ENCODE assay signal across 19 mouse cellular contexts in the genomic region with DNA sequence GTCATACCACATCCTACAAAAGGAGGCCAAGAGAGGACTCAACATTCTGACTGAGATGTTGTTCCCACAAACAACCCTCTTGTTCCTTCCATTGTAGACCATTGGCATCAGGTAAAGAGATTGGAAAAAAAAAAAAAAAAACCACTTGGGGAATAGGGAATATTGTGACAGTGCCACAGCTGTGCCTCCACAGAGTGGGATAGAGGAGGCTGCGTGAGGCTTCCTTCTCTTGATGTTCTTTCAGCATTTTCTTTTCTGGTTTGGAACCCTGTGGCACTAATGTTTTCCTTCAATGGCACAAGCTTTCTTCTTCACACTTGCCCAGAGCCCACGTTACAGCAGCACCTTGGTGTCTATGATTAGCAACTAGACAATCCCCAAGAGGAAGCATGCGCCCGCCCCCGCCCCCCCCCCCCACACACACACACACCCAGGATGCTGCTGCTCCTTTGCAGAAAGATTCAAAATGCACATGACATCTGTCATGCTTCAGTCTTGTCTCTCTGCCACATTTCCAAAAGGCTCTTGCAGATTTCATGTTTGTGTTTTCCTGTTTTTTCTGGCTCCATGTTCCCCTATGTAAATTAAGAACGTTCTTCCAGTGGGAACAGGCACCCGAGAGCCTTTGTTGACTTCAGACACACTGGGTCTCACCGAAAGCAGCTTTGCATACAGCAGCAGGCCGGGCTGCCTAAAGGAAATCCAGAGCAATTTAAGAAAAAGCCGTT.
DNase-seq lines count a peak whose midpoint lies in the region; ATAC-seq and TF ChIP-seq lines count a peak whose summit lies in the region.
"Had no signal": no experiment of that assay in that cellular context is flagged by ENCODE, and none has a peak within 500 bp of the region (broad histone marks: within the 10 kb centered on the region; RNA-seq: fewer than 3 reads in every experiment).

No protein-coding gene starts in this region.

- in situ Hi-C loops in CH12.LX (cut with MboI; ENCODE audit: low pct_ligation_motif_present, low pct_unique_long_range_greater_than_20kb, low sequenced_read_pairs), result no loop called here

- TF ChIP-seq CTCF in CH12.LX (conservative IDR thresholded peaks at IDR 0.05 in 1 of 2, IDR thresholded peaks at IDR 0.05 in 1 of 2; ENCODE audit: low read depth in 2 of 2, low read length in 2 of 2), result no peak

- no peak overlapping the region for H3K4me2 ChIP-seq in forebrain, embryonic 14.5 days (ENCODE audit: low read length)
- H3K4me2 ChIP-seq in forebrain, embryonic 11.5 days (ENCODE audit: low read depth, low read length, severe bottlenecking), result no peak overlapping the region
- peak overlapping the region; percentile 25; the same call in 1 of the 2 replicates for H3K4me2 ChIP-seq in CH12.LX (ENCODE audit: insufficient read depth, low read depth, poor library complexity, severe bottlenecking)
- H3K4me2 ChIP-seq in midbrain, embryonic 12.5 days (replicated peaks), result 0 out of 2 replicates have a peak overlapping the region, but pooled peaks have one; percentile 9

- 46% methylated on average over 10 of the region's 10 CpGs for WGBS in forebrain, embryonic 14.5 days
- WGBS in forebrain, embryonic 11.5 days, result 53% methylated on average over 10 of the region's 10 CpGs
- 46% methylated on average over 10 of the region's 10 CpGs for WGBS in midbrain, embryonic 12.5 days

- H3K79me2 ChIP-seq in CH12.LX (replicated peaks; ENCODE audit: control insufficient read depth, extremely low read depth, insufficient read depth, poor library complexity, severe bottlenecking), result no peaks in the 10 kb centered on the region

- H3K36me3 ChIP-seq in forebrain, embryonic 14.5 days (ENCODE audit: control insufficient read depth, insufficient read depth, low read length), result no peaks in the 10 kb centered on the region
- no peaks in the 10 kb centered on the region for H3K36me3 ChIP-seq in forebrain, embryonic 11.5 days (ENCODE audit: control insufficient read depth, insufficient read depth, low read length)
- no peaks in the 10 kb centered on the region for H3K36me3 ChIP-seq in CH12.LX (replicated peaks in 1 of 2; ENCODE audit: control insufficient read depth in 1 of 2, insufficient read depth in 1 of 2, low read length in 1 of 2)
- H3K36me3 ChIP-seq in midbrain, embryonic 12.5 days, result no peaks in the 10 kb centered on the region
- H3K36me3 ChIP-seq: limb, embryonic 10.5 days had no signal

- TF ChIP-seq POLR2A in CH12.LX (IDR thresholded peaks at IDR 0.05; ENCODE audit: low read depth, low read length), result no peak

- H3K4me1 ChIP-seq in forebrain, embryonic 14.5 days (ENCODE audit: control insufficient read depth, insufficient read depth, low read length), result no peaks in the 10 kb centered on the region; the same call in 1 of the 2 replicates
- H3K4me1 ChIP-seq in forebrain, embryonic 11.5 days (replicated peaks; ENCODE audit: control insufficient read depth, insufficient read depth, low read length), result no peaks in the 10 kb centered on the region
- H3K4me1 ChIP-seq in CH12.LX (ENCODE audit: control insufficient read depth in 1 of 2, insufficient read depth in 2 of 2), result peaks cover 0 to 12% of the 10 kb centered on the region in 2 experiments; a peak in 2 of 4 replicates
- H3K4me1 ChIP-seq in midbrain, embryonic 12.5 days, result no peaks in the 10 kb centered on the region
- H3K4me1 ChIP-seq: limb, embryonic 10.5 days had no signal

- no peak overlapping the region for H3K27ac ChIP-seq in forebrain, embryonic 14.5 days (ENCODE audit: low read depth, low read length)
- no peak overlapping the region for H3K27ac ChIP-seq in forebrain, embryonic 11.5 days (ENCODE audit: low read depth, low read length)
- no peak overlapping the region for H3K27ac ChIP-seq in CH12.LX (ENCODE audit: insufficient read depth, low read depth)
- H3K27ac ChIP-seq in midbrain, embryonic 12.5 days (replicated peaks), result no peak overlapping the region
- H3K27ac ChIP-seq: left cerebral cortex, adult 2 months; limb, embryonic 10.5 days had no signal

- no peaks in the 10 kb centered on the region for H3K27me3 ChIP-seq in forebrain, embryonic 14.5 days (replicated peaks; ENCODE audit: control insufficient read depth, insufficient read depth, low read length)
- no peaks in the 10 kb centered on the region for H3K27me3 ChIP-seq in forebrain, embryonic 11.5 days (ENCODE audit: control insufficient read depth, insufficient read depth, low read length)
- H3K27me3 ChIP-seq in CH12.LX (replicated peaks), result no peaks in the 10 kb centered on the region
- H3K27me3 ChIP-seq in midbrain, embryonic 12.5 days, result no peaks in the 10 kb centered on the region

- TF ChIP-seq EP300 in CH12.LX (IDR thresholded peaks at IDR 0.05; ENCODE audit: low read length), result no peak

- ATAC-seq in forebrain, embryonic 14.5 days, result peak; percentile 62; the same call in 1 of the 2 replicates
- no peak for ATAC-seq in forebrain, embryonic 11.5 days (replicated peaks; ENCODE audit: low FRiP score)
- peak; percentile 44 for ATAC-seq in midbrain, embryonic 12.5 days (ENCODE audit: low FRiP score, low read depth)
- no peak for ATAC-seq in monocyte, adult 5-6 weeks (replicated peaks; ENCODE audit: insufficient number of reproducible peaks, low FRiP score, low TSS enrichment, poor library complexity, severe bottlenecking)
- ATAC-seq: inflammation-experienced regulatory T-cells, adult 6 months had no signal

- peak; percentile 70 for DNase-seq in forebrain, embryonic 14.5 days (ENCODE audit: low spot score)
- DNase-seq in forebrain, embryonic 11.5 days (ENCODE audit: low spot score), result no peak
- DNase-seq in CH12.LX (ENCODE audit: extremely low read depth), result peak; percentile 8
- peak; percentile 45 for DNase-seq in brain, adult 2 months (ENCODE audit: low read depth, low spot score)
- no peak for DNase-seq in embryo, embryonic 10 days (ENCODE audit: low spot score)
- DNase-seq: adrenal gland, postnatal 10 days; cerebellum, adult 2 months; kidney, postnatal 36 days; layer of hippocampus, adult 9-11 months; lung, adult 18-20 months; lung, postnatal 4 days; retina, postnatal 1 day; right cerebral cortex, postnatal 4 days; thymus, adult 2 months had no signal

- no peak overlapping the region for H3K9ac ChIP-seq in forebrain, embryonic 14.5 days (ENCODE audit: low read length)
- no peak overlapping the region for H3K9ac ChIP-seq in forebrain, embryonic 11.5 days (ENCODE audit: low read length)
- H3K9ac ChIP-seq in CH12.LX (ENCODE audit: insufficient read depth, low read depth), result no peak overlapping the region
- H3K9ac ChIP-seq in midbrain, embryonic 12.5 days (replicated peaks), result no peak overlapping the region

- dilution Hi-C loops in CH12.LX (cut with MboI; ENCODE audit: extremely low pct_ligation_motif_present, extremely low pct_unique_long_range_greater_than_20kb, low sequenced_read_pairs), result no loop called here

- H3K9me3 ChIP-seq in forebrain, embryonic 14.5 days (replicated peaks; ENCODE audit: control insufficient read depth, low read length), result no peaks in the 10 kb centered on the region
- no peaks in the 10 kb centered on the region for H3K9me3 ChIP-seq in forebrain, embryonic 11.5 days (ENCODE audit: control insufficient read depth, low read length)
- no peaks in the 10 kb centered on the region for H3K9me3 ChIP-seq in CH12.LX (replicated peaks; ENCODE audit: low read length)
- H3K9me3 ChIP-seq in midbrain, embryonic 12.5 days, result no peaks in the 10 kb centered on the region
- H3K9me3 ChIP-seq: limb, embryonic 10.5 days had no signal

- no peak overlapping the region for H3K4me3 ChIP-seq in forebrain, embryonic 14.5 days (ENCODE audit: low read depth, low read length)
- H3K4me3 ChIP-seq in forebrain, embryonic 11.5 days (ENCODE audit: low read depth, low read length), result no peak overlapping the region
- H3K4me3 ChIP-seq in CH12.LX (replicated peaks in 1 of 3; ENCODE audit: low read depth in 2 of 3, low read length in 2 of 3, poor library complexity in 1 of 3), result no peak overlapping the region
- no peak overlapping the region for H3K4me3 ChIP-seq in midbrain, embryonic 12.5 days
- H3K4me3 ChIP-seq: left cerebral cortex, adult 2 months; limb, embryonic 10.5 days had no signal

- TF ChIP-seq RAD21 in CH12.LX (IDR thresholded peaks at IDR 0.05; ENCODE audit: low read depth, low read length), result no peak

TF ChIP-seq in CH12.LX, 34 proteins besides CTCF, POLR2A, EP300 and RAD21:
- TF ChIP-seq KAT2A (IDR thresholded peaks at IDR 0.05; ENCODE audit: insufficient replicate concordance, low read length), result no peak
- no peak for TF ChIP-seq PAX5 (IDR thresholded peaks at IDR 0.05; ENCODE audit: low read length)
- no peak for TF ChIP-seq ZNF384 (IDR thresholded peaks at IDR 0.05; ENCODE audit: low read depth, low read length)
- TF ChIP-seq UBTF (IDR thresholded peaks at IDR 0.05; ENCODE audit: low read depth, low read length), result no peak
- no peak for TF ChIP-seq MAX (IDR thresholded peaks at IDR 0.05; ENCODE audit: low read length)
- TF ChIP-seq TCF12 (IDR thresholded peaks at IDR 0.05; ENCODE audit: low read depth, low read length), result no peak
- no peak for TF ChIP-seq HCFC1 (IDR thresholded peaks at IDR 0.05; ENCODE audit: low read depth, low read length)
- TF ChIP-seq POLR2AphosphoS2 (IDR thresholded peaks at IDR 0.05; ENCODE audit: low read depth, low read length), result no peak
- no peak for TF ChIP-seq SIN3A (IDR thresholded peaks at IDR 0.05; ENCODE audit: low read length)
- no peak for TF ChIP-seq ZMIZ1 (IDR thresholded peaks at IDR 0.05; ENCODE audit: low read depth, low read length)

Comparison
In these comparisons a context has a peak if more than half of its experiments do, and no peak if none do; other contexts are left out.
1. ATAC-seq: peak in forebrain, embryonic 14.5 days (single experiment) and midbrain, embryonic 12.5 days (single experiment); none in forebrain, embryonic 11.5 days (single experiment) and monocyte, adult 5-6 weeks (single experiment).
2. DNase-seq: peak in forebrain, embryonic 14.5 days (single experiment), CH12.LX (single experiment) and brain, adult 2 months (single experiment); none in forebrain, embryonic 11.5 days (single experiment) and embryo, embryonic 10 days (single experiment).
3. H3K4me2 ChIP-seq: peak in CH12.LX (single experiment) and midbrain, embryonic 12.5 days (single experiment); none in forebrain, embryonic 14.5 days (single experiment) and forebrain, embryonic 11.5 days (single experiment).